Mouse (Mus musculus) heart, adult 8-10 months (tissue): Measurements from ENCODE around the gene Slc10a7. TPM values are rescaled to one million over a fixed set of nuclear protein-coding genes. Genes with fewer than 3 reads are reported as not detected.
"Not testable (repeated sequence)": the region's sequence is repeated elsewhere in the genome, so short reads cannot be mapped to it uniquely, and the experiment has no call there.

Experiments
- DNase-seq: peaks from one replicate; pipeline ENCODE4 v3.0.0; 2022; ENCODE audit warnings: low spot score
- total RNA-seq, 4 experiments: library from RNA; stranded (reverse); gene quantifications; 2 replicates each; pipeline ENCODE4 v1.2.4; 2022

Slc10a7 gene
- total RNA-seq = 1 to 10 TPM; 3.1 to 6.3 (median 4.9) TPM

DNA sequence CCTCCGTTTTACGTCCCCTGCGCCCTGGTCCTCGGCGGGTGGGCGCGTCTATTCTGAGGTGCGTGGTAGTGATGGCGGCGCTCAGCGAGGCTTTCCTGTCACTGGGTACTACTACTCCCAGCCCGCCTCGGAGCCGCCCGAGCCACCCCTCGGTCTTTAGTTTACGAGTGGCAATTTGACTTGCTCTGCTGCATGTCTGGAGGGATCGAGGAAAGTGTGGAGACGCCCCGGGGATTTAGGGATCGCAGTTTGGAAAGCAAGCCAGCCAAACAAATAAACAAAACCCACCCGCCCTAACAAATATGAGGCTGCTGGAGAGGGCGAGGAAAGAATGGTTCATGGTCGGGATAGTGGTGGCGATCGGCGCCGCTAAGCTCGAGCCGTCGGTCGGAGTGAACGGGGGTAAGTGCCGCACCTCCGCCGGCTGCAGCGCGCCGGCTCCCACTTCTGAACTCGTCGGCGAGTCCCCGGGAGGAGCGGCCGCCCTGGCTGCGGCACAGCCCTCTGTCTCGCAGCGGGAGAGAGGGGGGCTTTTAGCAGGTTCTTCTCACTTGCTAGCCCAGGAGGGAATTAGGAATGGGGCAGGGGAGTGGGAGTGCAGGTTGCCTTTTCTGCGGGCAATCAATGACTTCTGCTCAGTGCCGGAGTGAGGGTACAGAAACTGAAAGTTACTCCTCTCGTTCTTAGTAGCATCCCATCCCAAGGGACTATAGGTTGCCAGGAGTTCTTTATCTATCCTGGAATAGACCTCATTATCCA is at the start of gene Slc10a7:
Slc10a7 (plus strand) TSS at position 74 of the 759 bp plus-strand sequence.
- peak; percentile 81 for DNase-seq

- DNase-seq = no peak
Observed at GRCm38 (mm10) chr8:78463941-78464340, 45.2 kb upstream of the Slc10a7 start.

- no peak for DNase-seq
Observed at GRCm38 (mm10) chr8:78467889-78468288, 41.3 kb upstream of the Slc10a7 start.

- no peak for DNase-seq
Observed at GRCm38 (mm10) chr8:78477051-78477829, 31.9 kb upstream of the Slc10a7 start.

GRCm38 (mm10) chr8:78489733-78490132 is 19.4 kb upstream of the Slc10a7 start:
- DNase-seq = no peak

GRCm38 (mm10) chr8:78493031-78493430 is 16.1 kb upstream of the Slc10a7 start:
- DNase-seq = no peak

GRCm38 (mm10) chr8:78496273-78496672 is 12.9 kb upstream of the Slc10a7 start:
- not testable (repeated sequence) for DNase-seq

- DNase-seq = no peak
Observed at GRCm38 (mm10) chr8:78502706-78503105, 6.4 kb upstream of the Slc10a7 start.

GRCm38 (mm10) chr8:78507979-78508718 is 997 bp upstream of the Slc10a7 start:
- DNase-seq = peak; percentile 3

GRCm38 (mm10) chr8:78508719-78509272 is 350 bp upstream of the Slc10a7 start, which contains the start of gene Rbmxl1:
TSS of gene Rbmxl1 (minus strand) at chr8:78508898.
- peak; percentile 86 for DNase-seq

DNA sequence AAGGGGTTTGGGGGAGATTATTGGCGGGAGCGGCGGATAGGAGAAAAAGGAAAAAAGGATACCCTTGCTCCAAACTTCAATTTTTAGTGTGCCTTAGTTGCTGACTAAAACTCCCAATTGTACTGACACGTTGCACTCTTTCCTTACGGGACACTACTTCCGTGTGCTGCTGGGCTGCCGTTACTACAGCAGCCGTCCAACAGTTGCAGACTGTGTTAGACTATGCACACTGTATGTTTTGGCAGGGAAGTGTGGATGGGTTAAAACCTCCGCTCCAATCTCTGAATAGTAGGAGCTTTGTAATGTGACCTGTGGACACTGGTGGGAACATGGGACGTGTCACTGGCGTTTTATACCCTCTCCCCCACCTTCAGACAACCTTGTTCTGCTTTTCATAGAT is 948 bp downstream of the Slc10a7 start:
- DNase-seq = no peak

DNA sequence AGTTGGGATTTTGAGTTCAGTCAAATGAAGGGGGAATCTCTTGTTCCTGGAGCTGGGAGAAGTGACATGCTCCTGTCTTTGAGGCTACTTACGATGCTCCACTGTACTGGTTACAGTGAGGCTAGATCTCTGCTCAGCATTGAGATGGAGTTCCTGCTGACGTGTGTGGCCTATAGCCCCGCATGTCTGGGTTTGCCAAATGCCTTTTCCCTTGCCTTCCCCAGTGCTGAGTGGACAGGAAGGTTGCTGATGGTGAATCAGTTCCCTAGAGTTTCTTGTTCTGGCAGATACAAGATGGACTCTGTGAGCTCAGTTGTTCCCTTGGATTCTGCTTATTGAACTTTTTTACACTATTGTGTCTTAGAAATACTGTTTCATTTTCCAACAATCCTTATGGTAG is 1.8 kb downstream of the Slc10a7 start:
- DNase-seq = no peak

GRCm38 (mm10) chr8:78513106-78513505 is 4.0 kb downstream of the Slc10a7 start:
- DNase-seq = no peak

DNA sequence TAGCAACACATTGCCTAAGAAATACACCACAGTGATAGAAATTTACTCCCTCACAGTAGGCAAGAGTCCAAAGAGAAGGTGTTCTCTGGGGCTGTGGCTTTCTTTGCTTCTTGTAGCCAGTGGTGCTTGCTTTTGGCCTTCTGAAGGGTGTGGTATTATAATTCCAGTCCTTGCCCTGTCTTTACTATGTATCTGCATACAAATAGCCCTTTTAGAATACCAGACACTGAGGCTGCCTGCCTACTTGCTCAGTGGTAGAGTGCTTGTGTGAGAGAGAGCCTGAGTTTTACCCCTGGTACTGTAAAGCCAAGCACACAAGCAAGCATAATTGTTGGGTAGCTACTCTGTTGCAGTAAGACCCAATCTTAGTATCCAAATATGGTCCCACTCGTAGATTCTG is 5.6 kb downstream of the Slc10a7 start:
- no peak for DNase-seq

DNA sequence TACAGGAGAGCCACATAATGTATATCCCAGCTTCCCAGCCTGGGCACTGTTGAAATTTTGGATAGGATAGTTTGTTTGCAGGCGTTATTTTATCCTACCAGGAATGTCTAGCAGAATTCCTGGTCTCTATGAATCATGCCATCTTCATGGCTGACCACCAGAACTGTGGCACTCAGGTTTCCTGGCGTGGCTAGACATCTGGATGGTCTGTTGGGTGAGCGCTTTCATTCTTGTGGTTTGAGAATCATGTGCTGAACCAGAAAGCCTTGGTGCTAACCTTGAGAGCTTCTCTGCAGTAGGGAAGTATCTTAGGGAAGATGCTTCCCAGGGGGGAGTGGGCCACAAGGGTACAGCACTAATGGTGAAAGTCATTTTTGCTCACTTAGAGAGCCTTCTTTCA is 6.0 kb downstream of the Slc10a7 start:
- no peak for DNase-seq

- DNase-seq = no peak
Observed at GRCm38 (mm10) chr8:78533981-78534380, 24.8 kb downstream of the Slc10a7 start.

GRCm38 (mm10) chr8:78536716-78537115 is 27.6 kb downstream of the Slc10a7 start:
- DNase-seq = no peak

- DNase-seq = no peak
Observed at GRCm38 (mm10) chr8:78537795-78538194, 28.6 kb downstream of the Slc10a7 start.

DNA sequence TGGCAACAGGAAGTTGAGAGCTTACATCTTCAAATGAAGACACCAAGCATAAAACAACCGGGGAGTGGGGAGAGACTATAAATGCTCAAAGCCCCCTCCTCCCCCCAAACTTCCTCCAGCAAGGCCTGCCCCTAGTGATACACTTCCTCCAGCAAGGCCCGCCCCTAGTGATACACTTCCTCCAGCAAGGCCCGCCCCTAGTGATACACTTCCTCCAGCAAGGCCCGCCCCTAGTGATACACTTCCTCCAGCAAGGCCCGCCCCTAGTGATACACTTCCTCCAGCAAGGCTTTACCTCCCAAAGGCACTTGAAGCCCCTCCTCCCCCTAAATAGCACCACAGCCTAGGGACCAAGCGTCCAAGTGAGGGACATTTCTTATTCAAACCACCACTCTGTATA is 33.5 kb downstream of the Slc10a7 start:
- DNase-seq = not testable (repeated sequence)

DNA sequence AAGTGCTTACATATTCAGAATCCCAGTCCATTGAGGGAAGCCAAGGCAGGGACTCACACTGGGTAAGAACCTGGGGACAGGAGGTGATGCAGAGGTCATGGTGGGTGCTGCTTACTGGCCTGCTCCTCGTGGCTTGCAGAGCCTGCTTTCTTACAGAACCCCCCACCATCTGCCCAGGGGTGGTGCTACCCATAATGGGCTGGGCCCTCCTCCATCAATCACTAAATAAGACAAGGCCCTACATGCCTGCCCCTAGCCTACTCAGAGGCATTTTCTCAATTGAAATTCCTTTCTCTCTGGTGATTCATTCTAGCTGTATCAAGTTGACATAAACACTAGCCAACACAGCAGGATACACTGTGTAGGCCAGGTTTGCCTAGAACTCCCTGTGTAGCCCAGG is 34.5 kb downstream of the Slc10a7 start:
- no peak for DNase-seq

DNA sequence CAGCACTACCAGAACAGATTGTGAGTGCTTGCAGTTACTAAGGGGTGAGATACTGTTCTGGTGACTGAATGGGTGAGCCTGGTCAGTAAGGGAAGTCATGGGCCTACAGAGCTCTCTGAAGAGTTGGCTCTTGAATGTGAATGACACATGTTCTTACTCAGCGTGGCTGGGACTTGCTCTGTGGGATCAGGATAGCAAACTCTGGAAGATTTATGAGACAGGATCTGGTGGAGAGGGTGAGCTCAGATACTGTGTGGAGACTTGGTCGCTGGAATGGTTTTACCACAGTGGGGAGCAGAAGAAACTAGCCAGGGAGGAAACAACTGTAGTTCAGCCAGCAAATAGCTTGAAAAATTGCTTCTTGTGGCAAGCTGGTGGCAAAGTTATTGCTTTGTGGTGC is 35.4 kb downstream of the Slc10a7 start:
- DNase-seq = no peak
